Mouse (Mus musculus): ENCODE data around the gene Plxna4.

Gene Plxna4

DNA sequence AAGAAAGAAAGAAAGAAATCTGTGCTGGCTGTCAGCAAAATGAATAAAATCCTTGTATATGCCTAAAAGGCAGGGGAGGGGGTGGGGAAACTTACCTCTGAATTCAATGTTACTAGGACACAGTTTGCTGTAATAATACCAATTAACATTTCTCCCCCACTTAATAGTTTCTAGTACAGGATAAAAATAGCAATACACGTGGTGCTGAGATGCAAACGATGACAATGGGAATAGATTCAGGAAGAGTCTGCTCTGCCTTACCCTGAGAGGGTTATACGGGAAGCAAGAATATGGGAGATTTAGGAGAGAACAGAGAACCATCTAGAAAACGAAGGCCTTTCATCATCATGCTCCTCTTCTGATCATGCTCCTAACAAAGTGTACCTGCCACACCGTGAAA lies 115.9 kb downstream of the Plxna4 start:
- DNase-seq (ENCODE audit: low spot score in 2 of 2), result no peak

DNA sequence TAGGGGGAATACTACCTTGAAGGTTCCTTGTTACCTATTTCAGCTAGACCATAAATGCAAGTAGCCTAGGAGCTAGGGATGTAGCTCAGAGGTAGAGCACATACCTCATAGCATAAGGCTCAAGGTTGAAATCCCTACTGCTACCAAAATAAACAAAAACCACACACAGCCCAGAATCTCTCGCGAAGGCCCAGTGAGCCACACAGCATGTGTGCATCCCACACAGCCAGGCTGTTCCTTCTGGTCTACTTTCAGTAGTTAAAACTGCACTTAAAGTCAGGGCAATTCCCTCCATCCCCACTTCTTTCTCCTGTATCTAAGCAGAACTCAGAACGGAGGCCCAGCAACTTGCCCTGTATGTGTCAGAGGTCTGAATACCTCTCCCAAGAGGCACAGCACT lies 116.4 kb downstream of the Plxna4 start:
- no peak for DNase-seq (ENCODE audit: low spot score in 2 of 2)

DNA sequence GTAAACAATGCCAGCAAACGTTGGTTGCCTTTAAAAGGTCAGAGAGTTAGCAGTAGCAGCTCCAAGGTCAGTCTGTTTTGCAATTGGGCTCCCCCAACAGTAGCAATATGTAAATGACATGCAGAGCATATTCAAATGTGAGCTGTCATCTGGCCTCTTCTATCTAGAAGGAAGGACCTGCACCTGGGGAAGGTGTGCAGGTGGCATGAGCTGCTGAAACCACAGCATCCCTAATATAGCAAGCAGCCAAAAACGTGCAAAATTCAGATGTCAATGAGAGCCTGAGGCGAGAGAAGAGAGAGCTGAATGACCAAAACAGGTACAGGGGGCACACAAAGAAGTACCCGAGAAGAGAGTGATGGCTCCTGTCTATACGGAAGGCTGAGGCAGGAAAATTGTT lies 118.8 kb downstream of the Plxna4 start:
- DNase-seq (ENCODE audit: low spot score in 2 of 2), result no peak

DNA sequence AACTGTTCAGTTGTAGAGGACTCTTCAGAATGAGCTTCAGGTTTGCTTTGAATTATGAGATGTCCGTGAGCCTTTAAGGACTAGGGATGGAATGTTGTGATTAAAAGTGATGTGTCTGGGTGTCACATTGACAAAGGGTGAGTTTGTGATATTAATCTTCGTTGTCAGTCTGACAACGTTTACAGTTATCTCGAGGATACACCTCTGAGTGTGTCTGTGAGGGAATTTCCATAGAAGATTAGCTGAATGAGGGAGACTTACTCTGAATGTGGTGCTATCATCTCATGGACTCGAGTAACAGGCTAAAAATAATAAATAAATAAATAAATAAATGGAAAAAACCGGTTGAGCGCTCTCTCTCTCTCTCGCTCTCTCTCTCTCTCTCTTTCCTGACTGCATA lies 122.9 kb downstream of the Plxna4 start:
- no peak for DNase-seq (ENCODE audit: low spot score in 2 of 2)

DNA sequence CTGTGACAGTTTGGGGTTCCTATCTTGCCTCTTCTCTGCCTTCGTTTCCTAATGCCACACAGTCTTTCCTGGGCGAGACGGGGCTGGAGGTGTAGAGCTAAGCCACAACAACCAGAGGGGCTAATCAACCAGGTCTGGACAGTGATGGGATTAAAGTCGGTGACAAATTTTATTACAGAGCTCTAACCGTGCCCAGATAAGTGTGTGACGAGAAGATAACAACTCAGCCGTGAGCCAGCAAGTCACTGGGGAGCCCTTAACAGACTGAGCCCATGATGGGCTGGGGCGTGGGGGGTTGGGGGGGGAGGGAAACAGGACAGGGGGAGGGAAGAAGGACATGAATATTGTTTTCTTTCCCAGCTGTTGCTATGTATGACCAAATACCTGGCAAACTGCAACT lies 123.4 kb downstream of the Plxna4 start:
- DNase-seq (ENCODE audit: low spot score in 2 of 2), result no peak

DNA sequence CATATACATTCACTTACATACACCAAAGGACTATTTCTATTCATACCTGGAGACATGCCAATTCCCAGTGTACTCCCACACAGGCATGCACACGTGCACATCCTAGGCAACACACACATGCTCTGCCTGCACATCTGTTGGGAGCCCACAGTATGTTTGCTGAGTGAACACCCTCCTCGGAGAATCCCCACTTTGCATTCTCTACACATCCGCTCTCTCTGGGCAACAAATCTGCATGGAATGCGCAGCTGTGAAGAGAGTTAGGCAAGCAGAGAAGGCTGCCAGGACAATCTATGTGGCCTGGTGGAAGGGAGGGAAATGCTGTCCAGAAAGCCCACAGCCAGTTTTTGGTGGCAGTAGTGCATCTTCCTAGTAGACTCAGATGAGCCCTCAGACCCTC lies 123.9 kb downstream of the Plxna4 start:
- no peak for DNase-seq (ENCODE audit: low spot score in 2 of 2)

DNA sequence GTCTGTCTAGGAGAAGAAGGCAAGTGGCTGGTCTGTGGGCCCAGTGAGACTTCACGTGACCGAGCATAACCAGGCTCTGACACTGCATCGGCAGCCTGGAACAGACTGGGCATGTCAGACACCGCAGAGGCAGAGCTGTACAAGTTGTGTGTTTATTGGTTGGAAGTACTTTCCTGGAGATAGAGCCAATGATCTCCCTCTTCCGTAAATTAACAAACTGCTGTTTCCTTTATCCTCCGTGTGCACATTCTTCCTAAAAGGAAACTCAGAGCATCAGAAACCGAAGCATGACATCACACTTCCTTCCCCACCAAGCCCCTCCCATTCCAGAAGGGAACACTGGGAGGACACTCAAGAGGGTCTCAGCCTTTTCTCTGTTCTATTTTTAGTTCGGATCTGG lies 127.6 kb downstream of the Plxna4 start:
- no peak for DNase-seq (ENCODE audit: low spot score in 2 of 2)

DNA sequence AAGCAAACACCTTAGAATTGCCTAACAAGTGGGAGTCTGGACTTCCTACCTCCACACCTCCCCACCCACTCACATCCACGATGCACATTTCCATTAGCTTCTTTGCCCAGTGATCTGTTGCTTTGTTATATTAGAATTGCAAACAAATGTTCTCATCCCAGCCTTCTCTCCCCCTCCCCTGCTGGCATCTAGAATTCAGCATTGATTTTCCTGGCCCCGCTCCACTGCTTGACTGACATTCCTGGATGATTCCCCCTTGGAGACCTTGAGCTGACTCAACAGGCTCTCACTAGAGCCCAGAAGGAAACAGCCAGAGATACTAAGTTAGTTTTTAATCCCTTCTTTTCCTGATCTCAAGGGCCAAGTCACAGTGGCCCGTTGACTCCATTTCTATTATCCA lies 131.4 kb downstream of the Plxna4 start:
- DNase-seq (ENCODE audit: low spot score in 2 of 2), result no peak

DNA sequence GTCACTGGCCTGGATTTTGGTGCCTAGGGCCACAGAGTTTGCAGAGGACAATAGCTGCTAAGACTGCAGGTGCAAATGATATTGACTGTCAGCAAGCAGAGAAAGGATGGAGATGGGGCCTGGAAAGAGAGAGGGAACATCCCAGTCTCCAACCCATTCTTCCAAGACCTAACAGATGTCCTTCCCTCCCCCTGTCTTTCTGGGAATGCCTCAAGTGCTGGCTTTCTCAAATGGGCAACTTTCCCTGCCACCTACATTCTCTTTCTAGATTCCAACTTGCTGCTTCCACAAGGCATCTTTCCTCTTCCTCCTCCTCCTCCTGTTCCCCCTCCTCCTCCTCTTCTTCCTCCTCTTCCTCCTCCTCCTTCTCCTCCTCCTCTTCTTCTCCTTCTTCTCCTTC lies 136.1 kb downstream of the Plxna4 start:
- no peak for DNase-seq (ENCODE audit: low spot score in 2 of 2)

DNA sequence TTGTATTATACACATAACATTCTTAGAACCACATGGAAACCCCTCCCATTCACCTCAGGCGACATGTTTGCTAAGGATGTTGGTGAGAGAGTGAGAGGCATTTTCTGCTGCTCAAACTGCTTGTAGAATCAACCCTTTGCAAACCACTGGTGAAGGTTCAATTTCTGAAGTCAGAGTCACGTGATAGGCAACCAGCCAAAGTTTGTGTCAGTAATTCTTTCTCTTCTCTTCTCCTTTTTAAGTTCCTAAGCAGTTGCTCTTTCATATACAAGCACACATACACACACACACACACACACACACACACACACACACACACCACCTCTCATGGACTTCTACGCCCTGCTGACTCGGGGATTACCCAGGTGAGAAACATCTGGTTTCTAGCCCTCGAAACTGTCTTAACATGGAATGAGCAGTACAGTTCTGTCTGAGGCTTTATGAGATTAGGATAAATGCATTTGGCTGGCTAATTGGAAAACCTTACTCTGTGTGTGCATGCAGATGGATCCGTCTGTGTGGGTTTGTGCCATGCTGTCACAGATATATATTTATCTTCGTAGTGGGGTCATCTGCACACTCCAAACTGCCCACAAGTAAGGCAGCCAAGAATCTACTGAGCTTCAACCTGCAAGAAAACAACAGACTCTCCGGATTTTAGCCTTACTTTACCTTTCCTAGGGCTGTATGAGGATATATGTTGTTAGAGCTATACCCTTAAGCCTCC lies 138.6 kb downstream of the Plxna4 start:
- no peak for DNase-seq (ENCODE audit: low spot score in 2 of 2)

DNA sequence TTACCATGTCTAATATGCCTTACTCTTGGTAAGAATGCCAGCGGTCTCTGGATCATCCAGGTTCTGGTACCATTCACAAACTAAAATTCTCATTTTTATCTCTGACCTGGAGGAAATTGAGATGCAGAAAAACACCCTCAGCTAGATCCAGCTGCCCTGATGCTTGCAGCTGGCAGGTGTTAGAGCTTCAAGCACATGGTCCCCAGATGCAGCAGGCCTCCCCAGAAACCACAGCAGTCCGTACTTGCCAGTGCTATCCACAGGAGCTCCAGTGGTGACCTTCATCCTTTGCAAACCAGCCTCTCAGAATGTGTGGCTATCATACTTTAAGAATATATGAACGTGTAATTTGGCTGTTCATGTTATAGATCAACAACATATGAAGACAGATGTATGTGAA lies 139.2 kb downstream of the Plxna4 start:
- no peak for DNase-seq (ENCODE audit: low spot score in 2 of 2)

DNA sequence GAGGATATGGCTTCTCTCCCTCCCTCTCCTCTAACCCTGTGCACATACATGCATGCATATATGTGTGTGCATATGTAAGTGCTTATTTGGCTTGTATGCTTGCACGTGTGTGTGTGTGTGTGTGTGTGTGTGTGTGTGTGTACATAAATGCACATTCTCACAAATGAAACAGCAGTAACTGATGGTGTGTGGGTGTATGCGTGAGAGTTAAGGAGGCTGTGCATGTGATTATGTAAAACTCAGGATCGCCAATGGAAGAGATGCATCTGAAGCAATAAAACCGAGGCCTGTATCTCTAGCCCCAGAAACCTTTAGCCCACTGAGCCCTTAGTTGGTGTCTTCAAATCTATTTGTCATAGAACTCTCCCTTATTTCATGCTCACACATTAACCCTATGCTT lies 141.7 kb downstream of the Plxna4 start:
- DNase-seq (ENCODE audit: low spot score in 2 of 2), result no peak

DNA sequence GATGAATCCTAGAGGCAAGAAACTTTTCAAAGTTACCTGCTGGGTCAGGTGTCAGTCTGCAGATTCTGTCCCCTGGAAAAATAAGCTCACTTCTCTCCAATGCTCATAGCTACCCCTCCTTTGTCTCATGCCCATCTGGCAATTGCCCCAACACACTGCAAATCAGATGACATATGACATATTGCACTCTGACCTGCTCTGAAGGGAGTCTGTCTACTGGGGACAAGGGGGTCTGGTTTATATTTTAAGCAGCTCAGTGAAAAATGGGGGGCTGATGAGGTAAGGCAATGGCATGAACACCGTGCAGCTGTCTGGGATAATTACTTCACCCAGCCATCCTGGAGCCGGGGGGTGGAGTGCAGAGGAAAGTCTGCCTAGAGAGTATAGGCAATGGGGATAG lies 142.7 kb downstream of the Plxna4 start:
- DNase-seq (ENCODE audit: low spot score in 2 of 2), result no peak

DNA sequence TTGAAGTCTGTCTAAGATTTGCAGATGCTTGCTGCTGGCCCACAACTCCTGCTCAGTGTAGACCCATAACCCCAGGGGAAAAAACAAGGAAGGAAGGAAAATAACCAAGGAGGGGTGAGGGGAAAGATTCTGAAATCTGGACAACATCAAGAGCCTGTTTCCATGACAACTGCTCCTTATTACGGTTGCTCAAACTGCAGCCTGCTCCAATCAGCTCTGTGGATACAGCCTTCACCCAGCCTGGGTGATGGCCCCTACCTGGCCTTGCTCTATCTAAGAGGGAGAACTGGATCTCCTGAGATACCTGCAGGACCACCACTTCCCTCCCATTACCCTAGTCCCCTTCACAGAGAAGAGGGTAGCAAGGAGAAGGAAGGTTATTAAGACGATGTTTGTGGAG lies 143.6 kb downstream of the Plxna4 start:
- DNase-seq (ENCODE audit: low spot score in 2 of 2), result no peak

DNA sequence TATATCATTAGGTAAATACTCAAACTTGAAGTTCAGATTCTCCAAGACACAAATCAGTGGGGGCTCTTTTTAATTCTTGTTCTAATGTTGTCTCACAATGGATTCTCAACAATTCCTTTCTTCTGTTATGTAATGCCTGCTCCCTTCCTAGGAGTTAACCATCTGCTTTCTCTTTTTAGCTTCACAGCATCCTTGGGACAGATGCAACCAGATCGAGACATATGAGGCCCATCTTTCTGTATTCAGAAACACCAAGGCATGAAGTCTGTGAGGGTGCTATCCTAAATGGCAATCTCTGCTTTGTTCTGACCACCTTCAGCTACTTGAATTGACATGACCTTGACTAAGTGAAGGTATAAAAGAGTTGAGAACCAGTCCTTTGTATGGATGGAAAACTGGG lies 144.3 kb downstream of the Plxna4 start:
- DNase-seq (ENCODE audit: low spot score in 2 of 2), result no peak

DNA sequence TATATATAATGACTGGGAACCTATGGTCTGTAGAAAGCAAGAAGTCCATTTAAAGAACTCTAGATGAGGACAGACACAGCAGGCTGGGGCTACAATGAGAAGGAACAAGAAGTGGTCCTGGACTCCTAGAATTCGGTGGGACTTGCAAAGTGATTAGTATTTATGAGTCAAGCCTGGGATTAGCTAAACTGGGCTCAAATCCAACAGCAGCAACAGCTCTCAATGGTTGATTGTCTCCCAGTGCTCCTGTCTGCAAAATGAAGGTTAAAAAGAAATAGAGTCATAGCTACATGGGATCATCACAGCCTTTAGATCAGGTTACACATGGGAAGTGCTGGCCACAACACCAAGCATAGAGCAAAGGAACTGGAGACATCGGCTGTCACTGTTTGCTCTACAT lies 148.6 kb downstream of the Plxna4 start:
- DNase-seq (ENCODE audit: low spot score in 2 of 2), result no peak

DNA sequence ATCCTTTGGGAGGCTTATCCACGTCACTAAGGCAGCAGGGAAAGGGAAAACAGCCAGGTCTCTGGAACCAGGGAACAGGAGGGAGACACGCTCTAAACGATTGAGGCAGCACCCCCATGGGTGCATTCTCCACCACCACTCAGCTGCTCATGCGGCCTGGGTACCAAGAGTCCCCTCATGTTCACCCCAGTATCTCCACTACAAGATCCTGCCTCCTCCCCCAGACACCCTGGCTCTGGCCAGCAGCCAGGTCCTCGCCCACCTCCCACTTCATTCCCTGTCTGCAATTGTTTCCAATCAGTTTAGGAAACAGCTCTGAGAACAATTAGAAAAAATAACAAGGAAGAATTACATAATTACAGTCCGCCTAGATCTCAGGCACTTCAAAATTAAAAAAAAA lies 150.8 kb downstream of the Plxna4 start:
- DNase-seq (ENCODE audit: low spot score in 2 of 2), result no peak

DNA sequence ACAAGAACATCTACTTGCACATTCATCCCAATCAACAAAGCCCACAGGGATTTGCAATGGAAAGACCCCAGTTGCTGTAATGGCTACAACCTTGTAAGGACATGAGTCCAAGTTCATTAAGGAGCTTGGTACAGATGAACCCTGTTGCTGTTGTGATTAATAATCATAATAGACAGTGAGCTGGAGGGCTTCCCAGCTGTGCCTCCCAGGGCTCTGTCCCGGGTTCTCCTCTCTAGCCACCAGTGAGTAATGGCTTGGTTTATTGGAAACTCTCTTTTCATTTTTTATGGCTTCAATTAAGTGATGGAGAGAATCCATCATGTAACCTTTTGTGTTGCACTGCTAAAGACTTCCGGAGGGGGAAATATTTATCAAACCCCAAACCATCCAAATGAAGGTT lies 164.9 kb downstream of the Plxna4 start:
- DNase-seq (ENCODE audit: low spot score in 2 of 2), result no peak

DNA sequence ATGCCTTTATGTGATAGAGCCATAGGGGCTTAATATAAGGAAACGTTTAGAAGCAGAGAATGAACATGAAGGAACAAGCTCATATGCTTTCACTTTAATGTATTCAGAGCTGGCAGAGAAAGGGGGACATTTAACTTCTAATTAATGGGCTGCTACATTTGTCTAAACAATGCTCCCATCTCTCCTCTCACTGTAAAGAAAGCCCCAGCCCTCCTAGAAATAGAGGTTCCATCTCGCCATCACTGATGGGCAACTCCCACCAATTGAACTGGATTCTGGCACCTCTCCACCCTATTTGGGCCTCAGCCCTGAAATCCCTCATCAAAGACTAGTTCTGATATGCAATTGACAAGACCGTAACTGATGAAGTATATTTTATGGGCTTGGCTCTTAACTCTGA lies 167.4 kb downstream of the Plxna4 start:
- DNase-seq (ENCODE audit: low spot score in 2 of 2), result no peak

DNA sequence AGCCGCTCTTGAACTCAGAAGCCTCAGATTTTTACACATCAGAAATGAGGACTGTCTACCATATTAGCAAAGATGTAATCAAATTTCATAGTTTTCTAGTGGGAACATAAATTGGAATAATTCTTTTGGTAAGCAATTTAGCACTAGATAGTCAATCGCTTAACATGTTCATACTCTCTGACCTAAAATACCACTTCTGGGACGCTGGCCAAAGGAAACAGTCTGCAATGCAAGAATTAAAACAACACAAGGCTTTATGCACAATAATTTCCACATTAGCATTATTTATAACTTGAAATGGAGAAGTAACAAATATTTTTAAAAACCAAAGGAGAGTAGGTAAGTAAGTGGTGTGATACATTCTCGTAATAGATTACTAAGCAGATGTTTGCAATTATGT lies 170.6 kb downstream of the Plxna4 start:
- no peak for DNase-seq (ENCODE audit: low spot score in 2 of 2)

DNA sequence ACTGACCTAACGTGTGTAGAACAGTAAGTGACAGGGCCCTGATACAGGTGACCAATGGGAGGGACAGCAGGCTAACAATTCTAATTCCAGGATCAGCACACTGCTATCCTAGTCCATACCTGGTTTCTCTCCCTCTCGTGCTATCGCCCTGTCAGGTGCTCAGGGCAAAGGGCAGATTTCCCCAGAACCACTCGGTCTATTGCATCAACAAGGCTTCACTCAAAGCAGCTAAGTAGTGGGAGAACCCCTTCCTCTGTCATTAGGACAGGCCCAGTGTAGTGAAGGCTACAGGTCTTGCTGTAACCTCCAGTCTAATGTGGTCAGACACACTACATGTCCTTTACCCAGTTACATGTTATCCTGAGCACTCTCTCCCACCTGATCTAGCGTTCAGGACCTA lies 176.7 kb downstream of the Plxna4 start:
- DNase-seq (ENCODE audit: low spot score in 2 of 2), result no peak

DNA sequence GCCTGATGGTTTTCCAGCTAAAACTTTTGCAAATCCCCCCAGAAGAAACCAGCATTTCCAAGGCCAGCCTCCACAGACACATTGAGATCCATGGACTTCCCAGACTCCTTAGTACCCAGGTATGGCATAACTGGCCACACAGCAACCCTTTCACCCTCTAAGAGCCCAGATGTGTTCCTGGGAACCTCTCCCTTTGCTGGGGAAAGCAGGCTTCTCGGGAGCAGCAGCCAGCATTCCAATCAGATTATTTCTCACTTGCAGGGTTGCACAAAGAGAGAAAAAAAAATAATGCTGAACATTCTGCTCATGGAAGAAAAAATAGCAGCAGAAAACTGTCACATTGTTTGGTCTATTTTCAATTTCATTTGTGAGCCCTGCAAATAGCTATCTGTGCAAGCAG lies 178.4 kb downstream of the Plxna4 start:
- no peak for DNase-seq (ENCODE audit: low spot score in 2 of 2)

DNA sequence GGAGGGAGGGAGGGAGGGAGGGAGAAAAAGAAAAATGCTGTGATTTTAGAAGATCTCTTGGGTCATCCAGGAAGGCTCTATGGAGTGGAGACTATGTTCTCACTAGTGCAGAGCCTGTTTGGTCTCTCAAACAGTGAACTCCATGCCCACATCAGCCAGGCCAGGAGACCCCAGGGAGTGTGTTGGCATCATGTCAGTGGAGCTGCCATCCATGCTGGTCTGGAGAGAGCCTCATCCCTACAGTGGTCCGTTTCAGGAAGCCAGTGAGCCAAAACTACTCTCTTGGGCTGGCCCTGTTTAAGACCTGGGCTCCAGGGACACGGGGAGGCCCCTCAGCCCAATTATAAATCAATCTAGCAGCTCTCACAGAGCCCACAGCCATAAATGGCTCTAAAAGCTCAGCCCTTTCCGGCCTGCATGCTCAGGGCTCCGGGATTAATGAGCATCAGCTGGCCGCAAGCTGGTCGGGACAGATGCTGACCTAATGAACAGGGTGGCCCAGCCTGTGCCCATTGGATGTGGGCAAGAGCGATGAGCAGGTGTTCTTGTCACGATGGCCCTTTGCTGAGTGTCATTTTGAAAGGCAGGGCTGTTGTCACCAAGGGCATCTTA lies 180.3 kb downstream of the Plxna4 start:
- no peak for DNase-seq (ENCODE audit: low spot score in 2 of 2)

All from spleen, postnatal 10 days (tissue).